ENCODE assay signal across 8 mouse cellular contexts in genomic region chr19:41896319-41896711, GRCm38 (mm10). TPM values are rescaled to one million over a fixed set of nuclear protein-coding genes. Genes with fewer than 3 reads are reported as not detected.
DNase-seq lines count a peak whose midpoint lies in the region; ATAC-seq and TF ChIP-seq lines count a peak whose summit lies in the region.

No protein-coding gene starts in this region.

- TF ChIP-seq POLR2A in myocyte (IDR thresholded peaks at IDR 0.05; ENCODE audit: insufficient read length, low read depth), result no peak

- H3K27ac ChIP-seq in layer of hippocampus, adult 2 months, result peak overlapping the region; percentile 60
- H3K27ac ChIP-seq in embryonic facial prominence, embryonic 12.5 days, result no peak overlapping the region
- no peak overlapping the region for H3K27ac ChIP-seq in intestine, embryonic 14.5 days (ENCODE audit: low read depth)

- no peak for ATAC-seq in embryonic facial prominence, embryonic 12.5 days (ENCODE audit: insufficient number of reproducible peaks, insufficient read depth, low FRiP score, low TSS enrichment)
- 0 out of 2 replicates have a peak, but pooled peaks have one; percentile 32 for ATAC-seq in intestine, embryonic 14.5 days (replicated peaks; ENCODE audit: low FRiP score, low TSS enrichment, low read depth)

- peak overlapping the region; percentile 60 for H3K9ac ChIP-seq in embryonic facial prominence, embryonic 12.5 days
- H3K9ac ChIP-seq in intestine, embryonic 14.5 days (ENCODE audit: low read length), result peak overlapping the region; percentile 33; the same call in 1 of the 2 replicates

- DNase-seq in layer of hippocampus, adult 2 months (ENCODE audit: low spot score in 2 of 2), result no peak
- DNase-seq in layer of hippocampus, adult 9-11 months, result no peak
- no peak for DNase-seq in intestine, embryonic 14.5 days (ENCODE audit: low spot score)
- DNase-seq in left cerebral cortex, adult 18-20 months (ENCODE audit: low spot score in 2 of 2), result no peak
- no peak for DNase-seq in layer of hippocampus, adult 9-10 months (ENCODE audit: low spot score)
- DNase-seq in left cerebral cortex, postnatal 10 days (ENCODE audit: extremely low spot score in 1 of 2, low spot score in 2 of 2), result no peak

- TF ChIP-seq CTCF in layer of hippocampus, adult 2 months (conservative IDR thresholded peaks at IDR 0.05), result no peak

- no peaks in the 10 kb centered on the region for H3K9me3 ChIP-seq in embryonic facial prominence, embryonic 12.5 days
- no peaks in the 10 kb centered on the region for H3K9me3 ChIP-seq in intestine, embryonic 14.5 days (ENCODE audit: control insufficient read depth, low read length)

- peaks cover 8% of the 10 kb centered on the region for H3K4me1 ChIP-seq in embryonic facial prominence, embryonic 12.5 days
- H3K4me1 ChIP-seq in intestine, embryonic 14.5 days (replicated peaks; ENCODE audit: control insufficient read depth, insufficient read depth, low read length), result peaks cover 9% of the 10 kb centered on the region

- WGBS in embryonic facial prominence, embryonic 12.5 days, result 17% methylated on average over 18 of the region's 18 CpGs
- 16% methylated on average over 18 of the region's 18 CpGs for WGBS in intestine, embryonic 14.5 days

- 0 out of 2 replicates have a peak, but pooled peaks cover 6% of the 10 kb centered on the region for H3K36me3 ChIP-seq in embryonic facial prominence, embryonic 12.5 days
- peaks cover 3% of the 10 kb centered on the region; the same call in 1 of the 2 replicates for H3K36me3 ChIP-seq in intestine, embryonic 14.5 days (ENCODE audit: control insufficient read depth, insufficient read depth, low read length)
- H3K36me3 ChIP-seq in myocyte (ENCODE audit: control insufficient read depth, insufficient read depth), result peaks cover 9% of the 10 kb centered on the region

- H3K79me2 ChIP-seq in myocyte (ENCODE audit: control insufficient read depth, insufficient read depth), result peaks cover 15% of the 10 kb centered on the region

- peak overlapping the region; percentile 38 for H3ac ChIP-seq in myocyte (ENCODE audit: control insufficient read depth, insufficient read length)

- intact Hi-C loops in left cerebral cortex, postnatal 10 days (cut with DNase I), result no loop called here

- no peaks in the 10 kb centered on the region for H3K27me3 ChIP-seq in embryonic facial prominence, embryonic 12.5 days
- no peaks in the 10 kb centered on the region for H3K27me3 ChIP-seq in intestine, embryonic 14.5 days (replicated peaks; ENCODE audit: control insufficient read depth, insufficient read depth, low read length)
- H3K27me3 ChIP-seq in myocyte (ENCODE audit: control insufficient read depth, insufficient read depth, insufficient read length), result no peaks in the 10 kb centered on the region

- peak overlapping the region; percentile 94 for H3K4me3 ChIP-seq in layer of hippocampus, adult 2 months
- peak overlapping the region; percentile 78 for H3K4me3 ChIP-seq in embryonic facial prominence, embryonic 12.5 days
- peak overlapping the region; percentile 62 for H3K4me3 ChIP-seq in intestine, embryonic 14.5 days (ENCODE audit: low read depth, low read length)
- H3K4me3 ChIP-seq in myocyte, result peak overlapping the region; percentile 92

- H3K4me2 ChIP-seq in embryonic facial prominence, embryonic 12.5 days (replicated peaks), result peak overlapping the region; percentile 88
- peak overlapping the region; percentile 79 for H3K4me2 ChIP-seq in intestine, embryonic 14.5 days (ENCODE audit: low read length)
- H3K4me2 ChIP-seq in myocyte (ENCODE audit: low read depth), result peak overlapping the region; percentile 92

TF ChIP-seq in myocyte, 11 proteins besides CTCF, POLR2A, EP300 and RAD21:
- TF ChIP-seq TCF3 (IDR thresholded peaks at IDR 0.05; ENCODE audit: insufficient read length, low read depth) (no peak), MYOD1 (IDR thresholded peaks at IDR 0.05; ENCODE audit: control insufficient read depth in 1 of 3, insufficient read length in 2 of 3, low read depth in 2 of 3) (no peak), MYOG (IDR thresholded peaks at IDR 0.05; ENCODE audit: control insufficient read depth in 1 of 3, insufficient read depth in 1 of 3, insufficient read length in 2 of 3, low read depth in 2 of 3) (no peak), TCF12 (IDR thresholded peaks at IDR 0.05; ENCODE audit: insufficient read depth, poor library complexity, severe bottlenecking) (no peak), REST (IDR thresholded peaks at IDR 0.05; ENCODE audit: insufficient read depth, insufficient read length) (no peak), SRF (IDR thresholded peaks at IDR 0.05; ENCODE audit: control insufficient read depth, insufficient read length, low read depth) (no peak), MAX (IDR thresholded peaks at IDR 0.05; ENCODE audit: low read depth) (no peak), CEBPB (IDR thresholded peaks at IDR 0.05; ENCODE audit: insufficient read depth, poor library complexity, severe bottlenecking) (no peak), USF1 (IDR thresholded peaks at IDR 0.05; ENCODE audit: low read depth) (no peak), E2F4 (IDR thresholded peaks at IDR 0.05; ENCODE audit: insufficient read depth) (no peak), POLR2AphosphoS2 (IDR thresholded peaks at IDR 0.05; ENCODE audit: insufficient read length, low read depth) (no peak)

RNA-seq across cellular contexts. Expression of gene Rrp12, which starts 0.3 kb away (rescaled TPM):
- 10 to 100 TPM; 33.4 to 34.2 TPM for total RNA-seq in layer of hippocampus, adult 2 months (2021)
- polyA plus RNA-seq in embryonic facial prominence, embryonic 12.5 days (2016; fragmentation: Nextera tagmentation; extraction: Ambion mirVana), result 23.5 and 24.0 TPM in 2 replicates
- polyA plus RNA-seq in intestine, embryonic 14.5 days (2014; fragmentation: Nextera tagmentation; extraction: Ambion mirVana), result 16.2 and 16.3 TPM in 2 replicates
- polyA plus RNA-seq in myocyte (2012; fragmentation: generic; extraction: Trizol), result 45.4 TPM
- total RNA-seq in left cerebral cortex, adult 18-20 months (2021), result 10 to 100 TPM; 29.7 to 31.5 TPM
- total RNA-seq in left cerebral cortex, postnatal 10 days (2021), result 10 to 100 TPM; 38.5 to 40.3 TPM

RNA-seq across cellular contexts. Expression of gene Pgam1, which starts 15.4 kb away (rescaled TPM):
- 100 to 1,000 TPM; 502 to 540 TPM for total RNA-seq in layer of hippocampus, adult 2 months (2021)
- polyA plus RNA-seq in embryonic facial prominence, embryonic 12.5 days (2016; fragmentation: Nextera tagmentation; extraction: Ambion mirVana), result 595 TPM in 2 replicates
- polyA plus RNA-seq in intestine, embryonic 14.5 days (2014; fragmentation: Nextera tagmentation; extraction: Ambion mirVana), result 819 and 835 TPM in 2 replicates
- 552 TPM for polyA plus RNA-seq in myocyte (2012; fragmentation: generic; extraction: Trizol)
- 100 to 1,000 TPM; 593 to 606 TPM for total RNA-seq in left cerebral cortex, adult 18-20 months (2021)
- total RNA-seq in left cerebral cortex, postnatal 10 days (2021), result 100 to 1,000 TPM; 526 to 534 TPM

RNA-seq across cellular contexts. Expression of gene Exosc1, which starts 36.9 kb away (rescaled TPM):
- 10 to 100 TPM; 27.6 to 35.4 TPM for total RNA-seq in layer of hippocampus, adult 2 months (2021)
- 76.7 and 81.5 TPM in 2 replicates for polyA plus RNA-seq in embryonic facial prominence, embryonic 12.5 days (2016; fragmentation: Nextera tagmentation; extraction: Ambion mirVana)
- 84.7 and 88.0 TPM in 2 replicates for polyA plus RNA-seq in intestine, embryonic 14.5 days (2014; fragmentation: Nextera tagmentation; extraction: Ambion mirVana)
- polyA plus RNA-seq in myocyte (2012; fragmentation: generic; extraction: Trizol), result 49.4 TPM
- total RNA-seq in left cerebral cortex, adult 18-20 months (2021), result 10 to 100 TPM; 20.4 to 30.6 TPM
- total RNA-seq in left cerebral cortex, postnatal 10 days (2021), result 10 to 100 TPM; 23.7 to 29.0 TPM

RNA-seq across cellular contexts. Expression of gene Zdhhc16, which starts 37.0 kb away (rescaled TPM):
- 10 to 100 TPM; 45.2 to 47.3 TPM for total RNA-seq in layer of hippocampus, adult 2 months (2021)
- 93.0 and 94.2 TPM in 2 replicates for polyA plus RNA-seq in embryonic facial prominence, embryonic 12.5 days (2016; fragmentation: Nextera tagmentation; extraction: Ambion mirVana)
- polyA plus RNA-seq in intestine, embryonic 14.5 days (2014; fragmentation: Nextera tagmentation; extraction: Ambion mirVana), result 69.2 and 76.6 TPM in 2 replicates
- 124 TPM for polyA plus RNA-seq in myocyte (2012; fragmentation: generic; extraction: Trizol)
- total RNA-seq in left cerebral cortex, adult 18-20 months (2021), result 10 to 100 TPM; 42.7 to 49.4 TPM
- total RNA-seq in left cerebral cortex, postnatal 10 days (2021), result 10 to 100 TPM; 55.0 to 69.5 TPM

RNA-seq across cellular contexts. Expression of gene Frat2, which starts 48.4 kb away (rescaled TPM):
- total RNA-seq in layer of hippocampus, adult 2 months (2021), result 10 to 100 TPM; 10.7 to 11.7 TPM
- polyA plus RNA-seq in embryonic facial prominence, embryonic 12.5 days (2016; fragmentation: Nextera tagmentation; extraction: Ambion mirVana), result 9.2 and 9.9 TPM in 2 replicates
- 6.4 and 6.5 TPM in 2 replicates for polyA plus RNA-seq in intestine, embryonic 14.5 days (2014; fragmentation: Nextera tagmentation; extraction: Ambion mirVana)
- polyA plus RNA-seq in myocyte (2012; fragmentation: generic; extraction: Trizol), result 0.79 TPM
- total RNA-seq in left cerebral cortex, adult 18-20 months (2021), result 1 to 10 TPM; 7.1 to 7.4 TPM
- 10 to 100 TPM; 11.0 to 11.6 TPM for total RNA-seq in left cerebral cortex, postnatal 10 days (2021)
